Mouse (Mus musculus): ENCODE measurements around the gene Ctf1. TPM values are rescaled to one million over a fixed set of nuclear protein-coding genes. Genes with fewer than 3 reads are reported as not detected.

The Ctf1 gene
- total RNA-seq (2015; ENCODE audit: low replicate concordance) (0.63 TPM in 1 of 2 replicates, not detected in the other), total RNA-seq (2017; ENCODE audit: low replicate concordance) (not detected in 2 replicates)

DNA sequence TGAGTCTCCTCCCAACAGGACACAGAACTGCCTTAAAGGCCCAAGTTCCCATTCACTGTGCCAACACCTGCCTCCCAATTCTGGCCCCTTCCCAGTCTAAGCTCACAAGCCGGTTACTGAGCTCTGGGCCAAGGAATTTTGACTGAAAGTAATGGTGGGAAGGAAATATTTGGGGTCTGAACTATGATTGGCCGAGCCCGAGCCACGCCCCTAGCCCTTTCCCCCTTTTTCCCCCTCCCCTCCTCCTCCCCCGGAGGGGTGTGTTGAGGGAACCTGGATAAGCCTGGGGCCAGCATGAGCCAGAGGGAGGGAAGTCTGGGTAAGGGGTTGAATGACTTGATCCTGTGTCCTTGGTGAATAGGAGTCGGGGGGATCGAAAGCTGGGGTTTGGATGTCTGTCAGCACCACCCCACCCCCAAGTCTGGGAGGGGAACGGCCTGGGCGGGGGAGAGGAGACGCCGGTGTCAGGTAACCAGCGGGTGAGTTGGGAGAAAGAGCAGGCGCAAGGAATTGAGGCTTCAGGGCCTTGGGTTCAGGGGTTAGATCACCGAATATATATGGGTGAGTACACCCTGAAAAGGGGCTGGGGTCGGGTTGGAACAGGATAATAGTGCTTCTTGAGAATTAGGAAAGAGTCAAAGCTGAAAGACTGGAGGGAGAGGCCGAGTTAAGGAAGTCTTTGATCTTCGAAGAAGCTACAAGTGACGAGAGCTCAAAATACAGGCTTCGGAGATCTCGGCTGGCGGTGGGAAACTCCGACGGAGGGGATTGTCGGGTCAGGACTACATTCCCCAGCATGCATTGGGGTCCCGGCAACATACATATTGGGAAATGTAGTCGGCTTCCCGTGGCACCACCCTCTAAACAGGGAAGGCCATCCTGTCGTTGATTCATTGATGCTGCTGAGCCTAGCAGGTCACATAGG, at the start of gene Ctf1:
Ctf1 (plus strand) TSS at position 276 of the 925 bp plus-strand sequence.
- no peak for ATAC-seq (replicated peaks; ENCODE audit: low FRiP score, poor library complexity, severe bottlenecking)

DNA sequence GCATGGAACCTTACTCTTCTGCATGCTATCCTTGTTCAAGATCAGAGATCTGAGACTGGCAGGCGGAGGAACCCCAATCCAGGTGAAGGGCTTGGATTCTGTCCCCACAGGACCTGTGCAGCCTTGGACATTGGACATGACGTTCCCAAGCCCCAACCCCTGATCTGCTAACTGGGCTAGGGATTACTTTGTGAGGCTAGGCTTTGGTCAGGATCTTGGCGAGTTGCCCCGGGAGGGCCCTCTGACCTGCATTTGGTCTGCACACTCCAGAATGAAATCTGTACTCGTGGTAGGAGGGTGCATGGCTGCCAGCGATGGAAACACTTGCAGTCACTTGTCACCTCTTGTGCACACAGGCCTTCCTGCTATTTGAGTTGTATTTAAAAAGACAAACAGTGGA, 49.6 kb upstream of the Ctf1 start:
- no peak for ATAC-seq (replicated peaks; ENCODE audit: low FRiP score, poor library complexity, severe bottlenecking)

DNA sequence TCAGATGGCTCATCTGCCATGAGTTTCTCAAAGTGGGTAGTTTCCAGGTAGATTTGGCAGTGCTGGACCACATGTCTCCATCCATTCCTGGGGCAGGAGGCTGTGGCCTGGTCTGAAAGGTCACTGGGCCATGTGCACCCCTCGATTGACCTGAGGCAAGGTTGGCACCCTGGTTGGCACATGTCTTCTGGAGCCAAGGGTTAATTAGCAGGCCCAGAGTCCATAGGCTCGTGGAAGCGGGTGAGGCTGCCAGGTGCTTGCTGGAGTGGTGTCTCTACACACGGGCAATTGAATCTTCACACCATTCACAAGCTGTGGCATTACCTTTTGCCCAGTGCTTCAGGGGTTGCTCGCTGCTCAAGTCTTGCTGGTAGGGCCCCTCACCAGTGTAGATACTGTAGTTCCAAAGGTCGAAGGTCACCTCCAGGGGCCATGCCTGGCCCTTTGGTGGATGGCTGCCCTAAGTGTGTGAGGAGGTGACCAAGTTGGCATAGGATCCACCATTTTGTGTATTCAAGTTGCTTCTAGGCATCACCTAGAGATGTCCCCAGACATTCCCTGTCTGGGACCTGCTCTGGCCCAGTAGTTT, 46.4 kb upstream of the Ctf1 start:
- no peak for ATAC-seq (replicated peaks; ENCODE audit: low FRiP score, poor library complexity, severe bottlenecking)

DNA sequence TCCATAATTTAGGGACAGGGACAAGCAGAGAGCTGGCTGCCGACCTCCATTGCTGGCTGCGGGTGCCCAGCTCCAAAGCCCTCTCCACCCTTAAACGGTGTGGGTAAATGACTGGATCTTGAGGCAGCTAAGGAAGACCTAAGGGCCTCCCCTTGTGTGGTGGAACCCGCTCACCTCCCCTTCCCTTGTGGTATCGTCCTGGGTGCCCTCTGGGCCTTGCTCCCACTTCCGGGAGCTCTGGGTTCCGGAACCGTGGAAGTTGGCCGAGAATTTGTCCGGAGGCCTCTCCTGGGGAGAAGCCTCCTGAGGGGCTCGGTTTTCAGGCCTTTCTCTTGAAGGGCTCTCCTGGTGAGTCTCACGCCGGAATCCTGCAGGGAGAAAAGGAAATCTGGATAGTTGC, 45.9 kb upstream of the Ctf1 start:
- ATAC-seq (replicated peaks; ENCODE audit: low FRiP score, poor library complexity, severe bottlenecking), result no peak

DNA sequence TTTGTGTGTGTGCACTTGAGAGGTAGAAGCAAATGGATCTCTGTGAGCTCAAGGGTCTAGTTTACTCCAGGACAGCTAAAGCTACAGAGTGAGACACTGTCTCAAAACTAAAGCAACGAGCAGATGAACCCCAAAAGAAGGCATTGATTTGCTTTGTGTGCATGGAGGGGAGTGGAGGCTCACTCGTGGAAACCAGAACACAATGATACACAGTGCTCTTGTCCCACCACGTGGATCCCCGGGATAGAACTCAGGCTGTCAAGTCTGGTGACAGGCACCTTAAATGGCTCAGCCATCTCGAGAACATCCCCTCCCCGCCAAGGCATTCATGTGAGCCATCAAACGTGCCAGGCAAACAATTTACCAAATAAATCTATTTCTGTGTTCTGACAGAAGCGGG, 45.4 kb upstream of the Ctf1 start:
- ATAC-seq (replicated peaks; ENCODE audit: low FRiP score, poor library complexity, severe bottlenecking), result no peak

DNA sequence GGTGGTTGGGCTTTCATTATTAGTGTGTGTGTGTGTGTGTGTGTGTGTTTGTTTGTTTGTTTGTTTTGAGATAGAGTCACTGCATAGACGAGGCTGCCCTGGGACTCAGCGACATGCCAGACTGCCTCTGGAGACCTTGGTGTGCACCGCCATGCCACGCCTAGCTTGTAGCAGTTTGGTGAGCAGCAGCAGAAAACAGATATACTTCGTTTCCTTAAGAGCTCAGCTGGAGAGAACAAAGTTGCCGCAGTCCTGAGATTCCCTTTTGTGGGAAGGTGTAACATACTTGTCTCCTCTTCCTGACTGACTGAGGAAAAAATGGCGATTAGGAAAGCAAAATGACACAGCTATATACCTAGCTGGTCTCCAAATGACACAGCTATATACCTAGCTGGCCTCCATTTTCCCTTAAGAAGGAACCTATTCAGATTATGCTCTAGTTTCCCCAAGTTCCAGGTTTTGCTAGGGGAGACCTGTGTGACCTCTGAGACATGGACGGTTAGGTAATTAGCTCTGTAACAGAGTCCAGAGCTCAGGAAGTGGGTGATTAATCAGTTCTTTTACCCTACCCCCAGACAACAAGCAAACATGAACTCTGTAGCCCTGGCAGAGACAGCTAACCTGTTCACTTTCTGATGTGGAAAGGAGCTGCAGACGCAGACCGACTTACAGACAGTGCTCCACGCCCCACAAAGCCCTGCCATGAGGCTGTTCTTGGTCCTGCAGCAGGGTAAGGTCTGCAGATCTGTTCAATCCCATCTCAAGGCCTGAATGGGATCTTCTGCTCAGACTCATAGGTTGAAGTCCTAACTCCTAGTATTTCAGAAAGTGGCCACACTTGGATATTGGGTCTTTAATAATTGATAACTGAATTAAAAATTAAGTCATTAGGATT, 40.4 kb upstream of the Ctf1 start:
- ATAC-seq (replicated peaks; ENCODE audit: low FRiP score, poor library complexity, severe bottlenecking), result no peak

DNA sequence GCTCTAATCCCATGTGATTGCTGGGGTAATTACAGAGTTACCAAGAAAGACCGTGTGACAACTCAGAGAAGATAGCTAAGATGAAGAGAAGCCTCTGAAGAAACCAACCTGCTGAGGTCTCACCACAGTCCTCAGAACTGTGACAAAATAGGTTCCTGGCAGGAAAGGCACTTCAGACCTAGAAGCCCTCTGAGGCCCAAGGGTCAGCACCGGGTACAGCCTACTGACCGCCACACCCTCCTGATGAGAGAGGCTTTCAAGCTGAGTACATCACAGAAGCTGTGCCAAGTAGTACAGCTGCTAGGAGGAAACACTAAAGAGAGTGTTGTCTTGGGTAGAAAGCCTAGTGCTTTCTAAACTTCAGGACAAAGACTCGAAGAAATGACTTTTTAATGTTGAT, 39.8 kb upstream of the Ctf1 start:
- ATAC-seq (replicated peaks; ENCODE audit: low FRiP score, poor library complexity, severe bottlenecking), result no peak

DNA sequence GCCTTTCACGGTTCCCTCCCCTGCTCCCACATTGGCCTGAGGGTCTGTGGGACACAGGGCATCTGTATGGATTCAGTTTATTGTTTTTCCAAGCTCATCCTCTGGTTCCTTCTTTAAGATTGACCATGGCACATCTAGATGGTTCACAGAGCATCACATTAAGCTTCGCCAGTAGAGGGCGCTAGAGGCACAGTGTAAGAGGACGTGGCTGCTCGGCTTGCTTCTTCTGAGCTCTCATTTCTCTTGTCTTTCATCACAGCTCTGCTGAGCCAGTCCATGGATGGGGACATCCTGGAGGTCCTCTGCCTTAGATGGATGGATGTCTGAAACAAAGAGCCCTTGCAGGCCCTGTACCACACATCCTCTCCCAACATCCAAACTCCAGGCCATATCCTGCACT, 37.6 kb upstream of the Ctf1 start:
- peak; percentile 82 for ATAC-seq (replicated peaks; ENCODE audit: low FRiP score, poor library complexity, severe bottlenecking)

DNA sequence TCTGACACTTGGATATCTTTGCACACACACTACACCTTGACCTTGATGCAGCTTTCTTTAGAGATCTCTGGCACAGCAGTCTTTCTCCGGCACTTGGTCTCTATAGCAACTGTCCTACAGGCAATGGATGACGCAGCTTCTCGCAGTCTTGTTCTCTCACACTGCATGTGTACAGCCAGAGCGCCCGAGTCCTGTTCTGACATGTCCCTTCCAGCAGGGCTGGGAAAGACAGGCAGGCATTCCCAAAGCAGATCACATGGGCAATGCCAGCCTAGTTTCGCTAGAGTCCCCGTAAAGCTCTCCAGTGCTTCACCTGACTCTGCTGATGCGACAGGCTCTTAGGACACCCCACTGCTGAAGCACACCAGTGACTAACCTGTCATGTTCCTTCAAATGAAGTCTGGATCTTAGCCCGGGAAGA, 37.1 kb upstream of the Ctf1 start:
- no peak for ATAC-seq (replicated peaks; ENCODE audit: low FRiP score, poor library complexity, severe bottlenecking)

DNA sequence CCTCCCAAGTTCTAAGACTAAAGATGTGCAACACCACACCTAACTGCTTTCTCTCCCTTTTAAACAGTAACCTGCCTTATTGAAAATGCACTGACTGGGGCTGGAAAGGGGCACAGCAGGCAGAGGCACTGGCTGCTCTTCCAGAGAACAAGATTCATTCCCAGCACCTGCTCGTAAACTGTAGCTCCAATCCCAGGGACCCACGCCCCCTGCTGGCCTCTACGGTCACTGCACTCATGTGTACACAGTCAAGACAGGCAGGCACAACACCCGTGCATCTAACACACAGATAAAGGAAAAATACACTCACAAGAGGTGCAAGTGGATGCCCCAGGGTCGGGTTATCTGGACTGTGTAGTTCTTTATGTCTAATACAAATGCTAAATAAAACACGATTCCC, 35.5 kb upstream of the Ctf1 start:
- ATAC-seq (replicated peaks; ENCODE audit: low FRiP score, poor library complexity, severe bottlenecking), result peak; percentile 83

DNA sequence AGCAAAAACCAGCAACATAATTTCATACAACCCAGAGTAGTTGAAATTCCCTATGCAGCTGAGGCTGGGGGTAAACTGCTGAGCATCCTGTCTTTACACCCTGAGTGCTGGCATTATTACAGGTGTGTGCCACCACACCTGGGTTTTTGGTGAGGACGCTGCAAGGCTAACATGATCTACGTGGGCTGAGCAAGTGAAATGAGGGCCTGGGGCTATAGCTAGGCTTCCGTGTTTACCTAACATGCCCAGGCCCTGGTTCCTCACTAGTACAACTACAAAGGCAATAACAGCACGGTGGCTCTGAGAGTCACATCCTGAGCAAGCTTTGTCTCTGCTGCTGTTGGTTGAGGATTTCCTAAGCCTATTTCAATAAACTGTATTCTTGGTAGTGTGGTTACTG, 34.9 kb upstream of the Ctf1 start:
- ATAC-seq (replicated peaks; ENCODE audit: low FRiP score, poor library complexity, severe bottlenecking), result no peak

DNA sequence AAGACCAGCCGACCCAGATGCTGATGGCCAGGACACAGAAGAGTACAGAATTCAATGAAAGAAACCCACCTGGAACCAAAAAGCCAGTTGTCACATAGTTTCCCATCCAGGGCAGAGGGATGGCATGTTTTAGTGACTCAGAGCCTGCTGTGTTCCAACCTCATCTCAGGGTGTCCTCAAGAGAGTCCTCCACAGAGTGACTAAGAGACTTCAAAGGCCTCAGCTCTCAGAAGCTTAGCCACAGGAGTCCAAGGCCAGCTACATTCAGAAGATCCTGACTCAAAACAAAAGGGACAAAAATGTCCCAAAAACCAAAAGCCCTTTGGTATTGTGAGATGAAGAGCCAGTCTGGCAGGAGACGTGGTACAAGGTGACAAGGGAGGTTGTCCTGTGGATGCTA, 33.7 kb upstream of the Ctf1 start:
- ATAC-seq (replicated peaks; ENCODE audit: low FRiP score, poor library complexity, severe bottlenecking), result no peak

DNA sequence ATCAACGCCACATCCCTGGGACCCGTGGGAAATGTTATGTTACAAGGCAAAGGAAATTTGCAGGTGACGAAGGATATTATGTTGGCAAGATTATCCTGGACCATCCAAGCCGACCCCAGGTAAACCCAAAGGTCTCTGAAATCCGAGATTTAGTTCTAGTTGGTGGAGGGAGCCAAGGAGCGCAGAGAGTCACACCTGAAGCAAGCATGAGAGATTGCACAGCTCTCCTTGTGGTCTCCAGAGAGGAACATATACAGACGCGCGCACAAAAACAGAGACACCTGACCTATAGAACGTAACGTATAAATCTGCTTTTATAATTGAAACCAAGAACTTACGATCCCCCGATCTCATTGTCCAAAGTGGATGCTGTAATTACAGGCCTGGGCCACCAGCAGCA, 32.0 kb upstream of the Ctf1 start:
- ATAC-seq (replicated peaks; ENCODE audit: low FRiP score, poor library complexity, severe bottlenecking), result no peak

DNA sequence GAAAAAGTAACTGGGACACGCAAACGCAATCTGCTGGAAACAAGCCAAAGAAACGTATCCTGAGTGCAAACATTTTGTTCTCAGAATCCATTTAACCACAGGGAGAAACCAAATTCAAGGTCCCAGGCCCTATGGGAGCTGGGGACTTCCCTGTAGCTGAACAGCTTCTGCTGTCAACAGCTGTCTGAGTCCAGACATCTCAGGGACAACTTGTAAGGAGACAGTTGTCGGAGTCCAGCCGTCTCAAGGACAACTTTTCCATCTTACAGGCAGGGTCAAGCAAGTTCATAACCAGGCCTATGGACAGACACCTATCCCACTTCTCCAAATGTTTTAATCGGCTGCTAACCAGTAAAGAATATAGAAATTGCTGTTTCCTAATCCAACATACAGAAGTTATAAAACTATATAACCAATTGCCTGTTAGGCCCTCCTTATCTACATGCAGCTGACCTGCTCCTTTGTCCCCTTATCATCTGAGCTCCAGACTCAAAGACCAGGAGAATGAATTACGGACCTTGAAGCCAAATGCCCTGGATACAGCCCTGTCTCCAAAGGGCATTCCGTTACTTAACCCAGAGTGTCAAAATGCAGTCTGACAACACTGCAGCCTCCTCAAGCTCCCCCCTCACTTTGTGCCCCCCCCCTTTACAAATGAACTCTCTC, 30.5 kb upstream of the Ctf1 start:
- 0 out of 2 replicates have a peak, but pooled peaks have one; percentile 23 for ATAC-seq (replicated peaks; ENCODE audit: low FRiP score, poor library complexity, severe bottlenecking)

DNA sequence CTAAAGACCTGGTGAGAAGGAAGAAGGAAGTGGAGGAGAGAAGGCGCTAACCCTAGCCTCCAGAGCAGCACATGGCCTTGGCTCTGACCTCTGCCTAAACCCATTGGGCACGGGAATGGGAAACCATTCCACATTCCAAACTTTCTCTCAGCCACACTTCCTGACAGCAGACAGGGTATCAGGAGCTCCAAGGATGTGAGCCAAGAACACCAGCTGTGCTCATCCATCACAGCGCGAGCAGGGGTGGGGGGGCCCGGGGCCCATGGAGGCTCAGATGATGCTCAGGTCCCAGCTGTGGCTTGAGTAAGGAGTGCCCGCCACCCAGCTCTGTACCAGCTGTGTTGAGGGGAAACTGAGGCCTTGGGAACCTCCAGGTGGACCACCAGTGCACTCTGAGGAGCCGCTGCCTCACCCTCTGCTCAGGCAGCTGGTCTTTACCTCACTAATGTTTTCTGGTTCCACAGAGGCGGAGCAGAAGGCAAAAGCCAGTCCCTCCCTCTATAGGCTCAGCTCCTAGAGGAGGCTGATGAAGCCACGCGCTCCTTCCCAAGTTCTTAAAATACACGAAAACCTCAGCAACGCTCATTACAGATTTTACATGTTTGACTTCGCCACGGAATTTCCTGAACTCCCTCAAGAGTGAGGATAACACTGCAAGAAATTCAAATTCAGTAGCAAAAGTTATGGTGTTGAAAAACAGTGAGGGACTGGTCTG, 27.1 kb upstream of the Ctf1 start:
- ATAC-seq (replicated peaks; ENCODE audit: low FRiP score, poor library complexity, severe bottlenecking), result no peak

DNA sequence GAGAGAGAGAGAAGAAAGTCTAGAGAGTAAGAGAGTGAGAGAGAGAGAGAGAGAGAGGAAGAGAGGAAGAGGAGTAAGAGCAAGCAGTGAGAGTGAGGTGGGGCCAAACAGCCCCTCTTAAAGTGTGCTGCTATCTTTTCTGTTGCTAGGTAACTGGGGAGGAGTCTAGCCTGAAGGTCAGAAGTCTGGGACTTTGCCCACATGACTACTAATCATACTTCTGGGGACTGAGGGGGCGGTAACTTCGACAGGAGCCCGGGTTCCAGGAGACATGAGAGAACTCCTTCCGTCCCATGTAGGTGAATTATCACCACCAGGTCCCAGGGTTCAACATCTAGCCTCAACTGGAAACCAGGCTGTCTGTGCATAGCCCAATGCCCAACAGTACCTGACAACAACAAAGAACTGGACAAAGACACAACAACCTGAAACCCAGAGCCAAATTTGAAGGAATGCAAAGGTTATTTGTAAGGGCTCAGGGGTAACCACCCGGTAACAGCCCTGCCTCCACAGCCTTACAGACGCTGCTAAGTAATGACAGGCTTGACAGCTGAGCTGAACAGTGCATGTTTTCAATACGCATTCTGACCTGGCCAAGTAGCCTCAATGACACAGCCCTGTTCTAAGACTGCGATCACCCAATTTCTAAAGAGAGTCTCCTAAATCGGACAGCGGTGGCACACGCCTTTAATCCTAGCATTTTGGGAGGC, 25.6 kb upstream of the Ctf1 start:
- no peak for ATAC-seq (replicated peaks; ENCODE audit: low FRiP score, poor library complexity, severe bottlenecking)

DNA sequence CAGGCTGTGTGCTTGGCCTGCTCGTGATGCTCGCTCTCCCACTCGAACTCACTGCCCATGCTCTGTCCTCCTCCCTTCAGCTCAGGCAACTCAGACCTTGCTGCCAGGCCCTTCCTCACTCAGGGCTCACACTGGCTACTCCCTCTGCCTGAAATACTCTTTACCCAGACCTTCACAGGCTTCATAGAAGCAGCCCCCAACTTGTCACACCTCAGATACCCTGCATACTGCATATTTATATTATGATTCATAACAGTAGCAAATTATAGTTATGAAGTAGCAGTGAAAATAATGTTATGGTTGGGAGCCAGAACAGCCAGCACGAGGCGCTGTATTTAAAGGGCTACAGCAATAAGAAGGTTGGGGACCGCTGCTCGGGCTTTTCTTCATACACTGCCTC, 23.6 kb upstream of the Ctf1 start:
- no peak for ATAC-seq (replicated peaks; ENCODE audit: low FRiP score, poor library complexity, severe bottlenecking)

DNA sequence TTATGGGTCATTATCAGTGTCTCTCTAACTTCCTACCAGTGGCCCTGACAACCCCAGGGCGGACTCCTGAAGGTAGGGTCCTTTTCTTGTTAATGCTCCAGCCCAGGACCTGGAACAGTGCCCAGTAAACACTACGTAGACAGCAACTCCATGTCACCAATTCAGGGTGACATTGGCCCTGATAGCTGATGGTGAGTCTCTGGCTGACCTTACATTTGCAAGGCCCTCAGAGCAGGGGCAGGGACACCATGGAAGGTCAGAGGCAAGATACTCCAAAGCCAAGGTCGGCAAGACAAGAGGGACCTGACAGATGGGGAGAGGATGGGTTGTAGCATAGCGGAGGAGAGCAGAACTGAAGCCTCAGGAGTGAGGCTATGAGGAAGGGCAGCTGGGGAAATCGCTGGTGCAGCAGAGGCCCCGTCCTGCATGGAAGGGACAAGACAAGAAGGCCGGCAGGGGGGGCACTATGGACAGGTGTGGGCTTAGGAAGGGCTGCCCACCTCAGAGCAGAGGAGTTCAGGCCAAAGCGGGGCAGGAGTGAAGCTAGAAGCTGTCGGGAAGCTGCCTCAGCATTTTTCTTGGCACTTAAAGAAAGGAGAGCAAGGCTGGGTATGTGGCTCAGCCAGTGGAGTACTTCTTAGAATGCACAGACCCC, 22.8 kb upstream of the Ctf1 start:
- ATAC-seq (replicated peaks; ENCODE audit: low FRiP score, poor library complexity, severe bottlenecking), result no peak

All from erythroblast, adult 5-6 weeks (primary cell).